Mouse (Mus musculus) spleen, postnatal 14 days (tissue): ENCODE results near the gene Slc3a2.
"Not testable (repeated sequence)": the region's sequence is repeated elsewhere in the genome, so short reads cannot be mapped to it uniquely, and the experiment has no call there.

Source experiments
- DNase-seq, 2 experiments: peaks; one replicate each; pipeline ENCODE4 v3.0.0; 2021 to 2022; ENCODE audit warnings: low spot score in 2 of 2

The Slc3a2 gene

DNA sequence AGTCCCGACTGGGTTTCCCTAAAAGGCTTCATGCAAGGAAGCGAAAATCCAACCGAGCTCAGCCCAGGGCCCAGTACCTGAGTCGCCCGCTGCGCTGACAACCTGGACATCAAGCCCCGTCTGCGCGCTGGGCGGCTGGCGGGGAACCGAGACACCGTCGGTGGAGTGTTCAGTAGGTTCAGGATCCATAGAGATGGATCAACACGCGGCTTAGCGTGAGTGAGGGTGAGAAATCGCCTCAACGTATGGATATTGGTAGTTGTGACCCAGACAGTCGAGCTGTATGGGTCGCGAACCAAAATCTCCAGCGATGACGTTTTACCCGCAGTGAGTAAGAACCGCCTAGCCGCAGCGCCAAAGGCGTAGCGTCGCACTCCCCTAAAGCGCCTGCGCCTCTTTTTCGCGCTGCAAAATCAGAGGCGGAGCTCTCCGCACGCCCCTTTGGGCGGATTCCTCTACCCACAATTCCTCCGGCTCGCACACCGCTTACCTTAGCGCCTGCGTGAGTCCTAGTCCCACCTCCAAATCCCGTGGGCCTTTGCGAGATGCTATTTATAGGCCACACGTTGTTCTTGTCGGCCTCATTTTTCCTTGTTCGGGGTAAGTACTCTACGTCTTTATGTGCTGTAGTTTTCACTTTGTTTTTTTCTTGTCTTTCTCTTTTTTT is at the start of gene Slc3a2:
Gene Slc3a2 (minus strand): TSS at position 463 of the 667 bp plus-strand sequence.
- peak; percentile 90 to 91 for DNase-seq

DNA sequence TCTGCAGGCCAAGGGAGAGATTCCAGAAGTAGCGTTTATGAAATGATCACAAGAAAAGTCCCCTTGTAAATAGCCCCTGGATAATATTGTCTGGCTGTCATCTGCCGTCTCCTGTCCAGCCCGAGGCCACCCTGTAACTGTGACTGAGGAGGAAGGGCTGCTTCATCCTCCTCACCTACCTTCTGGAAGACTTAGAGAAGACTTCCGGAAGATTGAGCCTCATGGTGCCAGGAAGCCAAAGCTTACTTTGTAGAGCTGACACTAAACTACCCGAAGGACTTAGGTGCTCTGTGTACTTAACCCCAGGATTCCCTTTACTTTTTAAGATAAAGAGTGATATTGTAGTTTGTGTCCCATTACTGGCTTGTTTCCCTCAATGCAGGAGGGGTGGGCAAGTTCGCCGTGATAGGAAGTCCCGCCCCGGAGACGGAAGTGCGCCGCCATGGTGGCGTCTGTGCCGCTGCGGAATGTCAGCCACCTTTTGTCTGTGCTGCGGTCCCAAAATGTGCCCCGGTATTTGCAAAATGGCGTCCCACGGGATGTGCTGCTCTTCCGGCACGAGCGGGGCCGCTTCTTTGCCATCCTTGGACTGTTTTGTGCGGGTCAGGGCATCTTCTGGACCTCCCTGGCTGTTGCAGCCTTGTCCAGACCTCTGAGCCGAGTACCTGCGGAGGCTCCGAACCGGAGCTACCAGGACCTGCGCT is 47.5 kb upstream of the Slc3a2 start, which contains the start of gene Tmem223:
Gene Tmem223 (plus strand): TSS at position 430 of the 704 bp plus-strand sequence.
- DNase-seq: peak; percentile 60 to 76

DNA sequence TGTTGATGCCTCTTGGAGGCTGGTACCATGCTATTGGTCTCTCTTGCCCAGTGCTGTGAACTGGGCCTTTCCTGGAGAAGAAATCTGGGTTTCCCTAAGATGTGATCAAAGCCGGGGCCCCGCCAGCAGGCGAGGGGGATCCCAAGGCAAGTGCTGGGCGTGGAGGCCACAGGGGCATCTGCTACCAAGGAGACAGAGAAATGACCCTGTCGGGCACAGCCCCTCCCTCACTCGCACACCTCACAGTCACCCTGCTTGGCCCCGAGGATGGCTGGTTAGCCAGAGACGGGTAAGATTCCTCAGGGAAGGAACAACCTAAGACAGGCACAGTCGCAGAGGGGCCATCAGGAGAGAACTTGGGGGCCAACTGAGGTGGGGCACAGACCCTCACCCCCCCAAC is 42.4 kb upstream of the Slc3a2 start:
- DNase-seq: no peak

GRCm38 (mm10) chr19:8763276-8763675 is 40.1 kb upstream of the Slc3a2 start:
- DNase-seq: no peak

DNA sequence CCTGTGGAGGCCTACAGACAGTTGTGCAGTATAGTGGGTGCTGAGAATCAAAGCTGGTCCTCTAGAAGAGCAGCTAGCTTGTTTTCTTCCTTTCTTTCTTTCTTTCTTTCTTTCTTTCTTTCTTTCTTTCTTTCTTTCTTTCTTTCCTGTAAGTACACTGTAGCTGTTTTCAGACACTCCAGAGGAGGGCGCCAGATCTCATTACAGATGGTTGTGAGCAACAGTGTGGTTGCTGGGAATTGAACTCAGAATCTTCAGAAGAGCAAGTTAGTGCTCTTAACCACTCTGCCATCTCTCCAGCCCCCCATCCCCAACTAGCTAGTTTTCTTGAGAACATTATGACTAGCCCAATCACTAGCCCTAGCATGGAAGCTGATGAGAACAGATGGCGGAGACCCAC is 37.6 kb upstream of the Slc3a2 start:
- DNase-seq: no peak

DNA sequence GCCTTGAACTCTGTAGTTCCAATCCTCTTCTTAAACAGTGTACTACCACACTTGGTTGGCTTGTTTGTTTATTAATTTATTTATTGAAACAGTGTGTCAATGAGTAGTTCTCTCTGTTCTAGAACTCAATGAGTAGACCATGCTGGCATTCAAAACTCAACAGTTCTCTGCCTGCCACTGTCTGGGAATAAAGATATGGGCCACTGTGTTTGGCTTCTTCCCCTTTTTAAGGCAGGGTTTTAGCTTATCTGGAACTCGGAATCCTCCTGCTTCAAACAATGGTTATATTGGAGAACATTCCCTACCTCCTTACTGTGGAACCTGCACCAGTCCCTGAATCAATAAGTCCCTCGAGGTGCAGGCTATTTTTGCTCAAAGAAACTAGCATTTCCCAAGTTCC is 35.7 kb upstream of the Slc3a2 start:
- DNase-seq: no peak

DNA sequence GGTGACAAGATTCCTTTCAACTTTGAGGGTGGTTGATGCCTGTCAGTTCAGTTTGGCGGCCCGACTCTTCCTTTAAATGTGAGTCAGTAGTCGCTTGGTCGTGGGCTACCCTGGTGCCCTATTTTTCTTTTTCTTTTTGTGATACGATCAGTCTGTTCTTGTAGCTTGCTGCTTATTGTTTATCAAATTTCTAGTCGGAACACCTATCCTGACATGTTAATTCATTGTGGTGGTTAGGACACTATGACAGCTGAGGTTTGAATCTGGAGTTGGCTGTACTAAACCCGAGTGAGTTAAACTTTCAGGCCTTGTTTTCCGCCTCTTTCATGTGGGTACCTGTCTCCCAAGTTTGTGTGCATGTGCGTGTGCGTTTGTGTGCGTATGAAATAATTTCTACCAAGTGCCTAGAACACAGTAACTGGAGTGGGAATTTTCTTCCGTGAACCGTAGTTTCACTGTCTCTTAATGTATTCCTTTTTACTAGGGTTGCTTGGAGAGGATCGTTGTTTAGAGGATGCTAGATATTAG is 34.4 kb upstream of the Slc3a2 start:
- DNase-seq: no peak

DNA sequence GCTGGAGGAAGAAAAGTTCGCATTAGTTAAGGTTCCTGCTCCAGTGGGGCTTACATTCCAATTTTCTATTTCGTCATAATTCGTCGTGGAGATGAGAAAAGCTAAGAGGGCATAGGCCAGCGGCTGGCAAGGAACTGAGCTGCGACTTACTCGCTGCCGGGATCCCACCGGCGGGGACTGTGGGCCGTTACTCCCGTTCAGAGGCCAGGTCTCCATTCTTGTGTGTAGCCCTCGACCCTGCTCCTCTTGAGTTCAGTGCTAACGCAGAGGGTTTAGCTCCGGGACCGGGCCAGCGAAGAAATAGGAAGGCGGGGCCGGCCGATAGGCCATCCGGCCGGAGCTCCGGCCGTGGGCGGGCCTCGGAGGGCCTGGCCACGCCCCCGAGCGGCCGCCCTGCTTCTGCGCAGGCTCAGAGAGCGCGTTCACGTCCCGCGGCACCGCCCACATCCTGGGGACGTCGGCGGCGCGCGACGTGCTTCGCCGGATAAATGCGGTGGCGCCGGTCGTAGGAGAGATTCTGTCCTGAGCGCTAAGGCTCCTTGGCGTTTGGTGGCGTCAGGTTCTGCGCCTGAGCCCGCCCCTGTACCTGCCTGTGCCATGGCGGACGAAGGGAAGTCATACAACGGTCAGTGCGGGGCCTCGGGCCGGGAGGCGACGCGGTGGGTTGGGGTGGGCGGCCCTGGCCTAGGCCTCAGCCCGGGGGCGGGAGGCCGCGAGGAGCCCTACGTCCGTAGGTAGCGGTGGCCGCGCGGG is 33.6 kb upstream of the Slc3a2 start, which contains the start of gene Nxf1:
Gene Nxf1 (plus strand): TSS at position 439 of the 753 bp plus-strand sequence.
- DNase-seq: peak; percentile 89 to 94

DNA sequence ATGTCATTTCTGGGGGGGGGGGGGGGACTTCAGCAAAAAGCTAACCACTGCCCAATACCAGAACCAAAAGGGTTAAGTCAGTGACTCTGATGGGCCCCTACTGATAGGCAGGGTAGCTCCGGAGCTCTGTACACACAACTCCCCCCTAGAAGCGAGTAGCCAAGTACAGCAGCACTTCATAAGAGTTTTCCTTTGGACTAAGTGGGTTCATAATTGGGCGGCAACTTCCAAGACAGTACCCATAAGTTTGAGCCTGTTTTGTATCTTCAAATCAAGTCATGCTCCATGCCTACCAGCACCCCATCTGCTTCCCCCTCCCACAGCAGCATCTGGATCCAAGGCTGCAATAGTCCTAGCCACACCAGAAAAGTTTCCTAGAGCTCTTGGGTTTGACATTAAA is 32.5 kb upstream of the Slc3a2 start:
- DNase-seq: no peak

GRCm38 (mm10) chr19:8747368-8747767 is 24.2 kb upstream of the Slc3a2 start:
- DNase-seq: no peak

DNA sequence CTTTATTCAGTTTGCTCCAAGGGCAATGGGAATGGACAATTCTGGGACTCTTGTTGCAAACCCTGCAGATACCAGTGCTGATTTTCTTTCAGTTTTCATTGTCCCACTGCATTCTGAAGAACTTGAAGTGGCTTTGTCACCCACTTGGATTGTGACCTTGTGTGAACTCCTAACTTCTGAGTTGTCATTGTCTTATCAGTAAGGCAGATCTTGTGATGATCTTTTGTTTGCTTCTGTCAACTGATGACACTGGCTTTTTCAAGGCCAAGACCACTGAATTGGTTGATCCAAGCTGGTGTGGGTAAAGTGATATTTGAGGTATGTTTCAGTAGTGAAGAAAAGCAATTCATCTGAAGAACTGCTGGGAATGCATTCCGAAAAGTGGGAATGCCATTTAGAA is 22.2 kb upstream of the Slc3a2 start:
- DNase-seq: no peak

GRCm38 (mm10) chr19:8742176-8742575 is 19.0 kb upstream of the Slc3a2 start:
- DNase-seq: no peak

- DNase-seq: peak; percentile 85 to 90
Observed at GRCm38 (mm10) chr19:8741243-8741869, 18.2 kb upstream of the Slc3a2 start, which contains the start of gene Stx5a. Gene Stx5a (plus strand): TSS chr19:8741413.

DNA sequence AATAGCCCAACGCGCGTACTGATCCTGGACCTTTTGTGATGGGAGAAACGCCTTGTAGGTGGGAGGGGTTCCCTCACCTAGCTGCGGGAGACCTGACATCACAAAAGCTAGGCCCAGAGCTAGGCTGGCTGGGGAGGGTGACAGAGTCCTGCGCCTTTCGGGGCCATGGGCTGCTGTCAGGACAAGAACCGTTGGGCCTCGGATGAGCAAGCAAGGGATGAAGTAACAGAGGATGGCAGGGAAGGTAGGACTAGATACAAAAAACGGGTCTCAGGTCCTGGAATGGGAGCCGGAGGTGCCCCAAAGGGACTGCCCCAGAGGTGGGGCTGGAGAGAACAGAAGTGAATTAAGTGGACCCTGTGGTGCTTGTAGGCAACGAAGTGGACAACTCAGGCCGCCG is 17.4 kb upstream of the Slc3a2 start, which contains the start of gene 1700092M07Rik:
Gene 1700092M07Rik (plus strand): TSS at position 116 of the 400 bp plus-strand sequence.
- DNase-seq: no peak

DNA sequence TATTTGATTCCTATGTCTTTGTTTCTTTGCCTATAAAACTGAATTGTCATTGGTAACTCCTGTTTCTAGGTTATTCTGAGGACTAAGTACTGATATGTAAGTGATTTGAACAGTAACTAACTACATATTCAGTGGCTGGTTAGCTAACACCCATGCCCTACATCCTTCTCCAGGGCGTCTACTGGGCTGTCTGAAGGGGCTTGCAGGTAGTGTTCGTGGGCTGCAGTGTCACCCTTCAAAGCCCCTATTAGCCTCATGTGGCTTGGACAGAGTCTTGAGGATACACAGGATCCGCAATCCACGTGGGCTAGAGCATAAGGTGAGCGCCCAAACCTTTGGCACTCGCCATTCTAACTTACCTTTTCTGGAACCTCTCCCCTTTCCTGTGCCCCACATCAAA is 16.5 kb upstream of the Slc3a2 start:
- no peak for DNase-seq

GRCm38 (mm10) chr19:8738911-8739310 is 15.7 kb upstream of the Slc3a2 start:
- no peak for DNase-seq

DNA sequence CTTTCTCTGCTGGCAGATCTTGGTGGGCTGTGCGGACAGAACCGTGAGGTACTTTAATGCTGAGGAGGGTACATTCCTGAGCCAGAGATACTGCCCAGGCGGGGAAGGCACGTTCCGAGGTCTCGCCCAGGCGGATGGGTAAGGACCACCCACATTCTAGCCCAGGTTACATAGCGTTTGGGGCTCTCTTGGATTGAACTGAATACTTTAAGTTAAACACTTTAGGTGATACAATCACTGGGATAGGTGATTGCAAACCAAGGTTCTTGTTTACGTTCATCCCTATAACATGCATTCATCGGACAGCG is 12.9 kb upstream of the Slc3a2 start:
- DNase-seq: no peak

GRCm38 (mm10) chr19:8735389-8736159 is 12.4 kb upstream of the Slc3a2 start, which contains the start of gene Wdr74:
Gene Wdr74 (plus strand): TSS chr19:8735827.
- peak; percentile 75 to 90 for DNase-seq

DNA sequence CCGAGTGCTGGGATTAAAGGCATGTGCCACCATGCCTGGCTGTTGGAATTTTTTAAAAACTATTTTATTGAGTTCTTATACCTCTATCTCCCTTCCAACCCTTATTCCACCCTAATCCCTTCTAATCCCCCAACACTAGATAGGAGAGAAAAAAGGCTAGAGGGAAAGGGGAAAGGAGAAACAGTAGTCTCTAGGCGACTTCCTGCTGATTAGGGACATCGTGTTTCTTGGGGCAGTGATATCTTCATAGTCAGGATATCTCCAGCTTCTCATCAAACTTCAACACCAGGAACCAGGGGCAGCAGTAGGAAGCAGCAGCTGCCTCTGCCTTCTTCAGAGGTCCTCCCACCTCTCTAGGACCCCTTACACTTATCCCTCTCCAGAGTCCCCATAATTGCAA is 11.2 kb upstream of the Slc3a2 start:
- DNase-seq: no peak

DNA sequence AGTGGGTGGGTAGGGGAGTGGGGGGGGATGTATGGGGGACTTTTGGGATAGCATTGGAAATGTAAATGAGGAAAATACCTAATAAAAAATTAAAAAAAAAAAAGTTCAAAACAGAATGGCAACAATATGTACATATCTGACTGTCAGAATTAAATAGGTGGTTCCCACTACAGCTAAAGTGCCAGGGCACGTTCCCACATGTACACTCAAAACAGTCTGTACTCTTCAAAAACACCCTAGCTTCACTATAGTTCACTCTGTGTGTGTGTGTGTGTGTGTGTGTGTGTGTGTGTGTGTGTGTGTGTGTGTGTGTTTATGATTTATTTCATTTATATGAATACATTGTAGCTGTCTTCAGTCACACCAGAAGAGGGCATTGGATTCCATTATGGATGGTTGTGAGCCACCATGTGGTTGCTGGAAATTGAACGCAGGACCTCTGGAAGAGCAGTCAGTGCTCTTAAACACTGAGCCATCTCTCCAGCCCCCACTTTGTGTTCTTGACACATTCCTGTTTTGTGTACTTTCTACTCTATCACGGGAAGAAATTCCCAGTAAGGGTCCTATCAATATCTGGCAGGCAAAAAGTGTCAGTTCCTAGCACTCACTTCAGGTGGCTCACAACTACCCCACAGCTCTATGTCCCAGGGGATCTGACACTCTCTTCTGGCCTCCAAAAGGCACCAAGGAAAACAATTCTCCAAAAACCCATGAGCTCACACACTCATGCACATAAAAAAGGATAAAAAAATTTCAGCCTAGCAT is 5.3 kb upstream of the Slc3a2 start:
- DNase-seq: not testable (repeated sequence)
